Mouse (Mus musculus) neural tube, embryonic 15.5 days (tissue): ENCODE results near the gene Plcd3. TPM values are rescaled to one million over a fixed set of nuclear protein-coding genes. Genes with fewer than 3 reads are reported as not detected.

ENCODE experiments used
- ATAC-seq: fragments of 200-750 bp; cut with Nextera tagmentation; 2 replicates; pipeline ENCODE4 v1.8.0; 2017; ENCODE audit warnings: mild to moderate bottlenecking, moderate TSS enrichment, moderate library complexity; ENCODE audit not compliant: low FRiP score
- H3K27ac ChIP-seq: fragments of 300-500 bp; sonication (generic); replicated peaks from 2 replicates; pipeline ENCODE4 v1.5.1; 2015; ENCODE audit warnings: mild to moderate bottlenecking, inconsistent platforms
- H3K27me3 ChIP-seq: fragments of 300-500 bp; sonication (generic); replicated peaks from 2 replicates; pipeline ENCODE4 v1.6.1; 2015; ENCODE audit warnings: inconsistent platforms
- H3K36me3 ChIP-seq: fragments of 300-500 bp; sonication (generic); 2 replicates; pipeline ENCODE4 v1.6.1; 2015; ENCODE audit warnings: inconsistent platforms
- H3K4me1 ChIP-seq: fragments of 300-500 bp; sonication (generic); 2 replicates; pipeline ENCODE4 v1.6.1; 2015; ENCODE audit warnings: inconsistent platforms
- H3K4me2 ChIP-seq: fragments of 300-500 bp; sonication (generic); 2 replicates; pipeline ENCODE4 v1.6.1; 2015; ENCODE audit warnings: inconsistent platforms, mild to moderate bottlenecking, moderate library complexity
- H3K4me3 ChIP-seq: fragments of 300-500 bp; sonication (generic); replicated peaks from 2 replicates; pipeline ENCODE4 v1.5.1; 2015; ENCODE audit warnings: mild to moderate bottlenecking, inconsistent platforms
- H3K9ac ChIP-seq: fragments of 300-500 bp; sonication (generic); replicated peaks from 2 replicates; pipeline ENCODE4 v1.6.1; 2015; ENCODE audit warnings: mild to moderate bottlenecking, inconsistent platforms
- H3K9me3 ChIP-seq: fragments of 300-500 bp; sonication (generic); replicated peaks from 2 replicates; pipeline ENCODE4 v1.6.1; 2016; ENCODE audit warnings: inconsistent platforms
- WGBS: fragments of 180-500 bp; shearing (Covaris S2); methylation state at CpG from one replicate; pipeline ENCODE4 v1.1.7; 2015; ENCODE audit warnings: mixed read lengths; 5-methylcytosine and 5-hydroxymethylcytosine counted together
- polyA plus RNA-seq: library from polyadenylated mRNA; unstranded; fragments of >200 nt; fragmentation: Nextera tagmentation; extraction: Ambion mirVana; gene quantifications from 2 replicates; pipeline ENCODE4 v1.2.1, GENCODE M21; 2015

The Plcd3 gene
- polyA plus RNA-seq, 1 experiment from 2014 or later, result 3.2 TPM

DNA sequence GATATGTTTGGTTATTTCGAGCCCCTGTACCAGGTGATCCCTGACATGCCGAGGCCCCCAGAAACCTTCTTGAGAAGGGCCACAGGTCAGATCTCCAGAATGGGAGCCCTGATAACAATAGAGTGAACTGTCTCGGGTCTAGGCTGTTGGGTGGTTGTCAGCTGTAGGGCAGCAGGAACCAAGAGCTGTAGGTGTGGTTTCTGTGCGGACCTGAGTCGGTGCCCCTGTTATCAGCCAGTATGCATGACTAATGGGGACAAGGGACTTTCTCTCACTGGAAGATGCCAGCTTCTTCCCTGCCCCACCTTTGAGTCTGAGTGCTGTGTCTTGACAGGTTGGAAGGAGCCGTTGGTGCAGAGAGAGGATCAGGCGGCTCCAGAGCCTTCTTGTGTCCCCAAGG lies 3.0 kb upstream of the Plcd3 start:
- 84% methylated on average over 7 of the region's 7 CpGs for WGBS
- no peak for ATAC-seq
- H3K27ac ChIP-seq, result no peak overlapping the region

GRCm38 (mm10) chr11:103103621-103104020 lies 2.2 kb upstream of the Plcd3 start:
- peaks cover 42% of the 10 kb centered on the region for H3K27me3 ChIP-seq
- ATAC-seq, result no peak
- H3K36me3 ChIP-seq, result no peaks in the 10 kb centered on the region
- H3K9me3 ChIP-seq, result no peaks in the 10 kb centered on the region
- H3K4me2 ChIP-seq, result peak overlapping the region; percentile 92
- peak overlapping the region; percentile 52; the same call in 1 of the 2 replicates for H3K4me3 ChIP-seq
- WGBS, result 64% methylated on average over 8 of the region's 8 CpGs
- H3K9ac ChIP-seq, result no peak overlapping the region
- peaks cover 26% of the 10 kb centered on the region for H3K4me1 ChIP-seq
- no peak overlapping the region for H3K27ac ChIP-seq

More for the DNA sequence above, 3.0 kb upstream of the Plcd3 start:
- no peaks in the 10 kb centered on the region for H3K9me3 ChIP-seq
- H3K9ac ChIP-seq, result no peak overlapping the region
- H3K36me3 ChIP-seq, result no peaks in the 10 kb centered on the region
- H3K4me2 ChIP-seq, result no peak overlapping the region
- H3K4me3 ChIP-seq, result no peak overlapping the region
- peaks cover 34% of the 10 kb centered on the region for H3K27me3 ChIP-seq
- H3K4me1 ChIP-seq, result peaks cover 26% of the 10 kb centered on the region

DNA sequence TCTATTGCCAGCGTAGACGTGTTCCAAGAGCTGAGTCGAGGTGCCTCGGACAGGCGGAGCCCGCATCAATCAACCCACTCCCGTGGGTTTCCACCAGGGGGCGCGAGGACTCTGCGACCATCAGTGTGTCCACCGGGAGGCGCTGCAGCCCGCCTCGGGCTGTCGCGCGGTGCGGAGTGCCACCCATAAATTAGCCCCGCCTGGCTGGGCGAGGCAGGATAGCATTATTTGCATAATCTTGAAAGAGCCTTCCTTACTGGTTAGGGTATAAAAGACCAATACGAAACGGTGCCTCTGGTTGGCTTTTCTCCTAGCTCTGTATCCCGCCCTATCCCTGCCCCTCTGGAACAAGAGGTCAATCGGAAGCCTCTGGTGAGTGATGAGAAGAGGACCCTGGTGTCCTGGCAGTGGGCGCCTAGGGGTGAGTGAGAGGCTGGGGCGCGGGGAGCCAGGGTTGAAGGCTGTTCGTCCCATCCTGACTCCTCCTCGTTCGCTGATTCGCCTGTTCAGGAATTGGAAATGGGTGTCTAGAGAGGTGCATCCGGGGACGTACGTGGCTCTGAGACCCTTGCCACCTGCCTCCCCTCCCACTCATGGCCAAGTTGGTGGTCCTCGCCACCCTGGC lies 1.4 kb upstream of the Plcd3 start:
- Histone ChIP-seq H3K36me3 (no peaks in the 10 kb centered on the region), H3K4me1 (peaks cover 26% of the 10 kb centered on the region), H3K9ac (0 out of 2 replicates have a peak overlapping the region, but pooled peaks have one; percentile 8), H3K27ac (0 out of 2 replicates have a peak overlapping the region, but pooled peaks have one; percentile 20), H3K4me2 (peak overlapping the region; percentile 92), H3K9me3 (no peaks in the 10 kb centered on the region), H3K27me3 (peaks cover 46% of the 10 kb centered on the region), H3K4me3 (peak overlapping the region; percentile 52)
- 1% methylated on average over 35 of the region's 35 CpGs for WGBS
- ATAC-seq, result peak; percentile 68

DNA sequence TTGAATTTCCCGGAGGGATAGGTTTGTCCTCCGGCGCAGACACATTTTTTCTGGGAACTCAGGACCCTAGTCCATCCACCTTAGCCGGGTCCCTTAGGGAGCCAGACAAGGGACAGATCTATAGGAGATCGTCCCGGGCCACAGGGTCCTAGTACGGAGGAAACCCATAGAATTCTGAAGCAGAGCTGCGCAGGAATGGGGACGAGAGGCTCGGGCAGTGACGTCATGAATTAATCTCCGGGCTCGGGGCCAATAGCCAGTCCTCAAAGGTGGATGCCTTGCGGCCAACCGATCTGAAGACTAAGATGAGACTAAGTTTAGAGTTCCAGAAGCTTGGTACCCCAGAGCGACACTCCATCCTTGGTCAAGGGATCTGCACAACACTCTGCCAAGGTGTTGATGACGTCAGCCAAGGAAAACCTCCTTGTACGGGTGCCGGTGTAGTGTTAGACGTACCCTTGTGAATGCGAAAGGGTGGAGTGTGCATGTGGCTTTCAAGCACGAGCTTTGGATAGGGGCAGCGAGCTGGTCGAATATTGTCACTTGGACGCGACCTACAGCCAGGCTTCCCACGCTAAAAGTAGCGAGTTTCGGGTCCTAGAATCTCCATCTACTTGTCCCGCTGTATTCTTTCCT lies 526 bp upstream of the Plcd3 start:
- Histone ChIP-seq H3K4me2 (peak overlapping the region; percentile 92), H3K36me3 (no peaks in the 10 kb centered on the region), H3K9me3 (no peaks in the 10 kb centered on the region), H3K4me3 (peak overlapping the region; percentile 52), H3K9ac (peak overlapping the region; percentile 44), H3K4me1 (peaks cover 26% of the 10 kb centered on the region), H3K27me3 (peaks cover 50% of the 10 kb centered on the region), H3K27ac (no peak overlapping the region)
- peak; percentile 62 for ATAC-seq
- WGBS, result 2% methylated on average over 30 of the region's 30 CpGs

DNA sequence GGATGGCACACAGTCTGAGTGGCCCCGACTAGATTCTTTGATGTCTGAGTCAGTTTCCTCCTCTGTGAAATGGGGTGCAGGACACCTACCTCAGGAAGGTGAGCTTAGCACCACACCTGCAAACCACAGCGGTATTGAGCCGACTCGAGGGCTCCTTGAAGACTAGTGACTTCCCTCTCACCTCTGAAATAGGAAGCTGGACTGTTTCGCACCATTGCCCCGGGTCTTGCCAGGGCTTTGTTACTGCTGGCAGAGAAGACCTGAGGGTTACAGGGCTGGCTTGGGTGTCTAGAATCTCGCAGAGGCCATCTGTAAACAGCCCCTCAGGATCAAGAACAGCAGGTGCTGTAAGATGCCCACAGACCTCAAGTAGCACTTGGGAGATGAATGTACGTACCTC lies 1.1 kb downstream of the Plcd3 start:
- ATAC-seq, result no peak
- Histone ChIP-seq H3K36me3 (no peaks in the 10 kb centered on the region), H3K9ac (no peak overlapping the region), H3K4me3 (no peak overlapping the region), H3K4me2 (no peak overlapping the region), H3K27ac (no peak overlapping the region), H3K27me3 (peaks cover 53% of the 10 kb centered on the region), H3K4me1 (peaks cover 26% of the 10 kb centered on the region), H3K9me3 (no peaks in the 10 kb centered on the region)
- WGBS, result 79% methylated on average over 8 of the region's 8 CpGs

DNA sequence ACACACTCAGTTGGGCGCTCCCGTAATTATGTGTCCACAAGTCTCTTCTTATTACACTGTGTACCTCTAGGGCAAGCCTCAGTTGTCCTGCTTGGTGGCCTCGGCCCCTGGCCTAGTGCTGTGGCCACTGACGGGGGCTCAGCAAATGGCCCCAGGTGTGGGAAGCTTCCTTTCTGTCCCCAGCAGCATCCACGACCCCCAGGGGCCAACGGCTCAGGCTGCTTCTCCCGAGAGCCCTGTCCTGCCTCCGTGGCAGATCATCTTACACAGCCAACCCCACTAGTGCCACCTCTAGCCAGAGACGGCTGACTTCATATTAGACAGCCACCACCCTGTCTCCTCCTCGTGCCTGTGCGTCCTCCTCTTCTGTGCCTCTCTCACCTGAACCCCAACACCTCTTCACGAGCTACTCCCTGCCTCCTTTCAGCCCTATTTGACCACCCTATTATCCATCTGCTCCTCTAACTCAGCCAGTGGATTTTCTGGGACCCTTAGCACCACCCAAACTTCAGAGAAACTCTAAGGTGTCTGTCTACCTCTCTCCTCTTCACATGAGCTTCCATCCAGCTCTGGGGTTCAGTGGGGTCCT lies 2.0 kb downstream of the Plcd3 start:
- no peak for ATAC-seq
- Histone ChIP-seq H3K4me1 (peaks cover 26% of the 10 kb centered on the region), H3K27me3 (peaks cover 48% of the 10 kb centered on the region), H3K4me3 (no peak overlapping the region), H3K36me3 (no peaks in the 10 kb centered on the region), H3K4me2 (no peak overlapping the region), H3K9ac (no peak overlapping the region), H3K9me3 (no peaks in the 10 kb centered on the region), H3K27ac (no peak overlapping the region)
- 57% methylated on average over 12 of the region's 12 CpGs for WGBS

DNA sequence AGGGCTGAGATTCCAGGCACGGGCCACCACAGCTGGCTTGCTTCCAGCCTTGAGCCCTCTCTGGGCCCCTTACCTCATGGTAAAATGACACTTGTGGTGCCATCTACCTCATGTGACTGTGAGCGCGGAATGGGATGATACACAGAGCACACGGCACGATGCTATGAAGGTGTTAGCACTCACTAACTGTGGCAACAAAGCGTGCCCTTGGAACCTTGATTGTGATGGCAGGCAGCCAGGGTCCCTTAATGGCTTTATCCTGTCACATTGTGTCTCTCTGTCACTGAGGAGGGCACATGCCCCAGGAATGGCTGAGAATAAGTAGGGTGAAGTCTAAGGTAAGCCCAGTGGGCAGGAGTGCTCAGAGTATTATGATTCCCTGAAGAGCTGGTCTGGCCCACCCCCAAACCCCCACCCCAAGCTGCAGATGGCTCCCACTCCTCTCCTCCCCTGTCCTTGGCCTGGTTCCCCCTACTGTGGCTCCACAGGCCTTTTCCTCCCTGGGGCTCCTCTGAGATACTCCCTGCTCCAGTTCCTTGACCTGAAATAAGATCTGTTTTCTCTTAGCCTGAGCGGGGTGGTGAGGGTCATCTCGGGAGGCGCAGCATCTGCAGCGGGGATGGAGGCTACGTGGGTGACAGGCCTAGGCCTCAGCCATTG lies 2.8 kb downstream of the Plcd3 start:
- Histone ChIP-seq H3K4me1 (peaks cover 26% of the 10 kb centered on the region), H3K27me3 (peaks cover 42% of the 10 kb centered on the region), H3K9ac (no peak overlapping the region), H3K4me3 (no peak overlapping the region), H3K4me2 (no peak overlapping the region), H3K36me3 (no peaks in the 10 kb centered on the region), H3K27ac (no peak overlapping the region), H3K9me3 (no peaks in the 10 kb centered on the region)
- WGBS, result 69% methylated on average over 11 of the region's 11 CpGs
- no peak for ATAC-seq

GRCm38 (mm10) chr11:103096979-103097894 lies 4.2 kb downstream of the Plcd3 start:
- Histone ChIP-seq H3K9ac (no peak overlapping the region), H3K4me1 (peaks cover 15% of the 10 kb centered on the region), H3K27ac (no peak overlapping the region), H3K27me3 (peaks cover 41% of the 10 kb centered on the region), H3K36me3 (no peaks in the 10 kb centered on the region), H3K4me3 (no peak overlapping the region), H3K4me2 (no peak overlapping the region), H3K9me3 (no peaks in the 10 kb centered on the region)
- 32% methylated on average over 22 of the region's 22 CpGs for WGBS
- ATAC-seq, result no peak

GRCm38 (mm10) chr11:103095801-103096200 lies 5.7 kb downstream of the Plcd3 start:
- Histone ChIP-seq H3K4me1 (peaks cover under 1% of the 10 kb centered on the region), H3K9ac (no peak overlapping the region), H3K27me3 (peaks cover 33% of the 10 kb centered on the region), H3K4me2 (no peak overlapping the region), H3K4me3 (no peak overlapping the region), H3K36me3 (no peaks in the 10 kb centered on the region), H3K27ac (no peak overlapping the region), H3K9me3 (no peaks in the 10 kb centered on the region)
- no peak for ATAC-seq
- WGBS, result 88% methylated on average over 6 of the region's 6 CpGs

DNA sequence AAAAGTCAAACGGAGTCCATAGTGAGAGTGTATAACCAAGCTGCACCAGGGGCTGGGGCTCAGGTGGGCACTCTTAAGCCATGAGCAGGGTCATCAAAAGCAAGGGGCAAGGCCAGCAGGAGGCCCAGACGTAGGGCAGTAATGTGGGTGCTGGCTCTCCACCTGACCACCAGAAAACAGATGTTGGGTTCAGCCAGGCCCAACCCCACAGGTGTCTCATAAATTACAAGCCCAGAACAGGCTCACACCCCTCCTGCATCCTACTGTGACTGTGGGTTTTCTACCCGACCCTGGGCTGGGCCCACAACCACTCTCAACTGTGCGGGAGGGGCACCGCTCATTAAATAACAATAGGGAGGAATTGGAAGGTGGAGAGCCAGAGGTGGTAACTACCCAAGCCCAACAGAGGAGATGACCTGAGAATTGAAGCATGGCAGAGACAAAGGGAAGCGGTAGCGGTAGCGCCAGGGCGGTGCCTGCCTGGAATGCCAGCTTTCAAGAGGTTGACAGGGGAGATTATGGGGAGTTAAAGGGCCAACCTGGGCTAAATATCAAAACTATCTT lies 6.3 kb downstream of the Plcd3 start:
- no peak for ATAC-seq
- Histone ChIP-seq H3K4me1 (no peaks in the 10 kb centered on the region), H3K4me3 (no peak overlapping the region), H3K36me3 (no peaks in the 10 kb centered on the region), H3K27me3 (peaks cover 27% of the 10 kb centered on the region), H3K27ac (no peak overlapping the region), H3K9ac (no peak overlapping the region), H3K9me3 (no peaks in the 10 kb centered on the region), H3K4me2 (no peak overlapping the region)
- 40% methylated on average over 9 of the region's 9 CpGs for WGBS
